Mouse (Mus musculus): ENCODE data around the gene Rabl3. TPM values are rescaled to one million over a fixed set of nuclear protein-coding genes. Genes with fewer than 3 reads are reported as not detected.

The Rabl3 gene
- polyA plus RNA-seq, 1 experiment from 2014 or later: 33.5 TPM

- Histone ChIP-seq H3K27ac (no peak overlapping the region), H3K36me3 (peaks cover 53% of the 10 kb centered on the region), H3K27me3 (no peaks in the 10 kb centered on the region), H3K9ac (no peak overlapping the region), H3K9me3 (peaks cover 4% of the 10 kb centered on the region; the same call in 1 of the 2 replicates), H3K4me1 (no peaks in the 10 kb centered on the region), H3K4me3 (no peak overlapping the region), H3K4me2 (replicated peaks) (no peak overlapping the region)
- 96% methylated on average over 2 of the region's 2 CpGs for WGBS
- no peak for ATAC-seq (ENCODE audit: insufficient number of reproducible peaks, insufficient read depth, low FRiP score, low TSS enrichment)
Measured at GRCm38 (mm10) chr16:37520190-37521040, 19.3 kb upstream of the Rabl3 start.

- no peaks in the 10 kb centered on the region for H3K4me1 ChIP-seq
- no peak for ATAC-seq (ENCODE audit: insufficient number of reproducible peaks, insufficient read depth, low FRiP score, low TSS enrichment)
- no peaks in the 10 kb centered on the region for H3K27me3 ChIP-seq
- no peak overlapping the region for H3K4me3 ChIP-seq
- 89% methylated on average over 7 of the region's 7 CpGs for WGBS
- no peak overlapping the region for H3K9ac ChIP-seq
- peaks cover 4% of the 10 kb centered on the region; the same call in 1 of the 2 replicates for H3K9me3 ChIP-seq
- H3K4me2 ChIP-seq (replicated peaks): no peak overlapping the region
- H3K27ac ChIP-seq: no peak overlapping the region
- H3K36me3 ChIP-seq: peaks cover 45% of the 10 kb centered on the region
Measured at GRCm38 (mm10) chr16:37522100-37522697, 17.5 kb upstream of the Rabl3 start.

DNA sequence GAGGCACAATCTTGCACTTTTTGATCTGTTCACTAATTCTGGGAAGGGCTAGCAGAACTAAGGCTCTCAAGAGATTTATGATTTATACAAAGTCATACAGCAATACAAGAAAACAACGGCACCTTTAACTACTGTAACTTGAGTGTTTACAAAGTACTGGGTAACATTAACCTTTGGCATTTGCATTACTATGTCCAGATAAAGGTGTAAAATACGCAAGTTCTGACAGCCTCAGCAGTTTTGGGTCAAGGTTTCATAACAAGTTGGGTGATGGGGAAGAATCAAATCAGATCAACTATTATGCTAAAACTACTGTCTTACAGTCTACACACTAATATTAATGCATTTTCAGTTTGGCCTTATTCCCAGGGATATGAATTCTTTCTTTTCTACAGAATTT is 14.6 kb upstream of the Rabl3 start:
- no peak overlapping the region for H3K27ac ChIP-seq
- no peaks in the 10 kb centered on the region for H3K27me3 ChIP-seq
- no peak overlapping the region for H3K4me2 ChIP-seq (replicated peaks)
- no peak for ATAC-seq (ENCODE audit: insufficient number of reproducible peaks, insufficient read depth, low FRiP score, low TSS enrichment)
- WGBS: 87% methylated on average over 2 of the region's 2 CpGs
- H3K4me1 ChIP-seq: peaks cover 4% of the 10 kb centered on the region; the same call in 1 of the 2 replicates
- no peak overlapping the region for H3K4me3 ChIP-seq
- peaks cover 34% of the 10 kb centered on the region for H3K36me3 ChIP-seq
- no peak overlapping the region for H3K9ac ChIP-seq
- peaks cover 4% of the 10 kb centered on the region; the same call in 1 of the 2 replicates for H3K9me3 ChIP-seq

GRCm38 (mm10) chr16:37526688-37527223 is 12.9 kb upstream of the Rabl3 start:
- Histone ChIP-seq H3K4me3 (no peak overlapping the region), H3K9ac (no peak overlapping the region), H3K27ac (no peak overlapping the region), H3K36me3 (peaks cover 20% of the 10 kb centered on the region), H3K27me3 (no peaks in the 10 kb centered on the region), H3K9me3 (peaks cover 4% of the 10 kb centered on the region; the same call in 1 of the 2 replicates), H3K4me1 (peaks cover 6% of the 10 kb centered on the region; the same call in 1 of the 2 replicates), H3K4me2 (replicated peaks) (no peak overlapping the region)
- WGBS: 91% methylated on average over 3 of the region's 3 CpGs
- no peak for ATAC-seq (ENCODE audit: insufficient number of reproducible peaks, insufficient read depth, low FRiP score, low TSS enrichment)

GRCm38 (mm10) chr16:37530170-37530569 is 9.5 kb upstream of the Rabl3 start:
- peaks cover 8% of the 10 kb centered on the region for H3K36me3 ChIP-seq
- H3K4me2 ChIP-seq (replicated peaks): no peak overlapping the region
- H3K27ac ChIP-seq: no peak overlapping the region
- H3K9me3 ChIP-seq: no peaks in the 10 kb centered on the region
- no peaks in the 10 kb centered on the region for H3K27me3 ChIP-seq
- WGBS: 70% methylated on average over 6 of the region's 6 CpGs
- H3K4me1 ChIP-seq: peaks cover 9% of the 10 kb centered on the region; the same call in 1 of the 2 replicates
- ATAC-seq (ENCODE audit: insufficient number of reproducible peaks, insufficient read depth, low FRiP score, low TSS enrichment): no peak
- H3K4me3 ChIP-seq: no peak overlapping the region
- no peak overlapping the region for H3K9ac ChIP-seq

DNA sequence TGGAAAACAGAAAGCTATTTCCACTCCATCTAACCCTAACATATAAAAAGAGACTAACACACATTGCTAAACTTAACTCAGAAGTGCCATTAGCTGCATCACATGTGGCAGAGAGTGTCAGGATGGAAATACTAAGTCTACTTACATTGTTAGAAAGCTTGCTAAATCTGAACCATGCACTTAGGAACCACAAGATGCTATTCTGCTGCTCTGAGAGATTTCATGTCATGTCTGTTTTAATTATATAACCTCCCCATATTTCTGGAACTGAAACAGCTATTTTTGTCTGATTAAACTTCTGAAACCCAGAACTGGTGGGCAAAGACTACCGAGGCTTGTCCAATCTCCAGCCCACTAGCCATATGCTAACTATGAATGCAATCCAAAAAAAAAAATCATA is 7.6 kb upstream of the Rabl3 start:
- H3K4me2 ChIP-seq (replicated peaks): no peak overlapping the region
- no peak overlapping the region for H3K4me3 ChIP-seq
- 78% methylated on average over 1 of the region's 1 CpGs for WGBS
- ATAC-seq (ENCODE audit: insufficient number of reproducible peaks, insufficient read depth, low FRiP score, low TSS enrichment): no peak
- H3K36me3 ChIP-seq: peaks cover 14% of the 10 kb centered on the region
- no peaks in the 10 kb centered on the region for H3K9me3 ChIP-seq
- H3K9ac ChIP-seq: no peak overlapping the region
- H3K27me3 ChIP-seq: no peaks in the 10 kb centered on the region
- no peak overlapping the region for H3K27ac ChIP-seq
- H3K4me1 ChIP-seq: peaks cover 9% of the 10 kb centered on the region; the same call in 1 of the 2 replicates

DNA sequence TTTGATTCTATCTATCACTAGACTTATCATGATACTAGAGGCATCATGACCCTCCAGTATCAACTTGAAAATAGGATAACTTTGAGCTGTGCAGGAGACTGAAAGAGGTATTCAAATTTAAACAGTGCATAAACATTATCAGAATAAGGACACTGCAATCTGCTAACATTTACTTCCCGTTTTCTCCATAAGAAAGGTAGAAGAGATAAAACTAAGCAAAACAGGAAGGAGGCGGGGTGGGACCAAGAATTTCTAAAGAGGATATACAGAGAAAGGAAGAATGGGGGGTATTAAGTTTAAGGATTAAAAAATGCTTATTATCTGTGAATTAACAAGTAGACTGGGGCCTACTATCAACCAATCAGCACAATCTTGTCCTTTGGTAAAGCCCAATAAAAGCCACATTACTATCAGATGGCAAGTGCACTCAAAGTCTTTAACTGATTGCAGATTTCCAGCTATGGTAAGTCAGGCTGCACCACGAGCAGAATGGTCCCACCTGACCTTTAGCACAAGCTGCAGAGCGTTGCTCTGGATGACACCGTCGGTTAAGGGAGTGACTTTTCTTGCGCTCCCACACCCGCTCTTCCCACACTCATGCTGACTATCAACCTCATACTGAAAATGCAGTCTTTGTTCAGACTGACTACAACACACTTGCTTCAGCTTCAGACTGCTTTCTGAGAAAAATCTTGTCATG is 6.2 kb upstream of the Rabl3 start:
- Histone ChIP-seq H3K9me3 (no peaks in the 10 kb centered on the region), H3K4me1 (peaks cover 12% of the 10 kb centered on the region; the same call in 1 of the 2 replicates), H3K27ac (no peak overlapping the region), H3K27me3 (no peaks in the 10 kb centered on the region), H3K4me2 (replicated peaks) (no peak overlapping the region), H3K36me3 (peaks cover 14% of the 10 kb centered on the region), H3K4me3 (no peak overlapping the region), H3K9ac (no peak overlapping the region)
- WGBS: 81% methylated on average over 8 of the region's 8 CpGs
- ATAC-seq (ENCODE audit: insufficient number of reproducible peaks, insufficient read depth, low FRiP score, low TSS enrichment): no peak

GRCm38 (mm10) chr16:37539240-37539610 is 460 bp upstream of the Rabl3 start:
- under 1% methylated on average over 22 of the region's 22 CpGs for WGBS

GRCm38 (mm10) chr16:37540776-37541175 is 1.1 kb downstream of the Rabl3 start:
- Histone ChIP-seq H3K27ac (no peak overlapping the region), H3K4me1 (peaks cover 11% of the 10 kb centered on the region; the same call in 1 of the 2 replicates), H3K27me3 (no peaks in the 10 kb centered on the region), H3K4me3 (peak overlapping the region; percentile 88; the same call in 1 of the 2 replicates), H3K9me3 (no peaks in the 10 kb centered on the region), H3K36me3 (0 out of 2 replicates have a peak, but pooled peaks cover 5% of the 10 kb centered on the region), H3K9ac (peak overlapping the region; percentile 60), H3K4me2 (replicated peaks) (peak overlapping the region; percentile 71)
- WGBS: 87% methylated on average over 6 of the region's 6 CpGs
- ATAC-seq (ENCODE audit: insufficient number of reproducible peaks, insufficient read depth, low FRiP score, low TSS enrichment): no peak

More at GRCm38 (mm10) chr16:37539240-37539610, 460 bp upstream of the Rabl3 start:
- peak; percentile 52 for ATAC-seq (ENCODE audit: insufficient number of reproducible peaks, insufficient read depth, low FRiP score, low TSS enrichment)
- Histone ChIP-seq H3K4me2 (replicated peaks) (peak overlapping the region; percentile 67), H3K27me3 (no peaks in the 10 kb centered on the region), H3K4me3 (peak overlapping the region; percentile 88), H3K9ac (peak overlapping the region; percentile 84), H3K27ac (peak overlapping the region; percentile 75), H3K36me3 (peaks cover 17% of the 10 kb centered on the region), H3K9me3 (no peaks in the 10 kb centered on the region), H3K4me1 (peaks cover 11% of the 10 kb centered on the region; the same call in 1 of the 2 replicates)

GRCm38 (mm10) chr16:37546312-37546711 is 6.6 kb downstream of the Rabl3 start:
- Histone ChIP-seq H3K27ac (no peak overlapping the region), H3K4me2 (replicated peaks) (no peak overlapping the region), H3K27me3 (no peaks in the 10 kb centered on the region), H3K9ac (no peak overlapping the region), H3K4me3 (no peak overlapping the region), H3K36me3 (0 out of 2 replicates have a peak, but pooled peaks cover 5% of the 10 kb centered on the region), H3K4me1 (no peaks in the 10 kb centered on the region), H3K9me3 (no peaks in the 10 kb centered on the region)
- WGBS: 75% methylated on average over 5 of the region's 5 CpGs
- ATAC-seq (ENCODE audit: insufficient number of reproducible peaks, insufficient read depth, low FRiP score, low TSS enrichment): no peak

DNA sequence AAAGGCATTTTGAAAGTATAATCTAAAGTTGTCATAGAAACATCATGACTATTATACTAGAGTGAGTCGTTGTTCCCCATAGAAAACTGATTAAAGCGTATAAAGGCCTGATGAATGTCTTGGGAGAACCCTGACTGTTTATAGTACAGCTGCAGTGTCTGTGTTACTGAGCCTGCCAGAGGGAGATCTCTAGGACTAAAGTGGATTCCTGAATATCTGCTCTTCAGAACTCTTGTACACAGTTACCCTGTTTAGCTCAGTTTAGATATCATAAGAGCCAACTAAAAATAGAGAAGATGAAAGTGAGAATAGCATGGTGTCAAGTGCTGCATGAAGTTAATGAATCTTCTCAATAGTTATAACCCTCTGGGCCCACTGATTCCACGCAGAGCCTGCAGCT is 10.6 kb downstream of the Rabl3 start:
- Histone ChIP-seq H3K27ac (no peak overlapping the region), H3K36me3 (no peaks in the 10 kb centered on the region), H3K9ac (no peak overlapping the region), H3K4me2 (replicated peaks) (no peak overlapping the region), H3K9me3 (no peaks in the 10 kb centered on the region), H3K27me3 (no peaks in the 10 kb centered on the region), H3K4me1 (no peaks in the 10 kb centered on the region), H3K4me3 (no peak overlapping the region)
- ATAC-seq (ENCODE audit: insufficient number of reproducible peaks, insufficient read depth, low FRiP score, low TSS enrichment): no peak
- WGBS: 80% methylated on average over 3 of the region's 3 CpGs

Measured in embryonic facial prominence, embryonic 12.5 days (tissue).